Mouse (Mus musculus): Measurements from ENCODE around the gene Sypl2.

DNA sequence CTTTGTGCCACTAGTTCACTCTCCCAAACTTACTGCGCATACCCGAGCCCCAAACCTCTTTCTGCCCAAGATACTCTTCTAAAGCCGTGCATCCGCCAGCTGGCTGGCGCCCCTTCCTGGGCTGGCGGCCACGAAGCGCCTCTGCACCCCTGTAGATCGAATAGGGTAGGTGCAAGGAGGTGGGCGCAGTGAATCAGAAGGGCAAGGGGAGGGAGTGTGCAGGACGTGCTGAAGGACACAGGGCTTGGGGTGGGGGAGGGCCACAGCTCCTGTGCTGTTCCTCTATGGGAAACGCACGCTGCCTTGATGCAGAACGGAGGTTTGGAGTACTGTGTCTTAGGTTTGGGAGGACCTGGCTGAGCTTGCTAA lies 15.7 kb downstream of the Sypl2 start, which contains the start of gene Atxn7l2:
- TF ChIP-seq CTCF (IDR thresholded peaks at IDR 0.05; ENCODE audit: extremely low read depth, insufficient read depth, low read length) (no peak), POLR2A (IDR thresholded peaks at IDR 0.05; ENCODE audit: extremely low read depth, insufficient read depth, low read length) (peak; percentile 29; the same call in 1 of the 2 replicates)
